Mouse (Mus musculus) kidney, embryonic 15.5 days (tissue): ENCODE data around the gene AL731706.1. TPM values are rescaled to one million over a fixed set of nuclear protein-coding genes. Genes with fewer than 3 reads are reported as not detected.
"Not testable (repeated sequence)": the region's sequence is repeated elsewhere in the genome, so short reads cannot be mapped to it uniquely, and the experiment has no call there.

Experiments
- ATAC-seq: fragments of 200-750 bp; cut with Nextera tagmentation; replicated peaks from 2 replicates; pipeline ENCODE4 v1.8.0; 2017; ENCODE audit warnings: moderate TSS enrichment; ENCODE audit not compliant: low FRiP score
- H3K27ac ChIP-seq: fragments of 300-500 bp; sonication (generic); 2 replicates; pipeline ENCODE4 v1.5.1; 2015; ENCODE audit warnings: mild to moderate bottlenecking, inconsistent platforms
- H3K27me3 ChIP-seq: fragments of 300-500 bp; sonication (generic); 2 replicates; pipeline ENCODE4 v1.6.1; 2015; ENCODE audit warnings: inconsistent platforms
- H3K36me3 ChIP-seq: fragments of 300-500 bp; sonication (generic); 2 replicates; pipeline ENCODE4 v1.6.1; 2015; ENCODE audit warnings: inconsistent platforms
- H3K4me1 ChIP-seq: fragments of 300-500 bp; sonication (generic); 2 replicates; pipeline ENCODE4 v1.6.1; 2015; ENCODE audit warnings: inconsistent platforms
- H3K4me2 ChIP-seq: fragments of 300-500 bp; sonication (generic); 2 replicates; pipeline ENCODE4 v1.6.1; 2015; ENCODE audit warnings: moderate library complexity, mild to moderate bottlenecking, inconsistent platforms
- H3K4me3 ChIP-seq: fragments of 300-500 bp; sonication (generic); replicated peaks from 2 replicates; pipeline ENCODE4 v1.5.1; 2015; ENCODE audit warnings: mild to moderate bottlenecking, inconsistent platforms
- H3K9ac ChIP-seq: fragments of 300-500 bp; sonication (generic); 2 replicates; pipeline ENCODE4 v1.6.1; 2015; ENCODE audit warnings: mild to moderate bottlenecking, inconsistent platforms
- H3K9me3 ChIP-seq: fragments of 300-500 bp; sonication (generic); replicated peaks from 2 replicates; pipeline ENCODE4 v1.6.1; 2016; ENCODE audit warnings: inconsistent platforms
- WGBS: fragments of 180-500 bp; shearing (Covaris S2); methylation state at CpG from one replicate; pipeline ENCODE4 v1.1.7; 2015; ENCODE audit warnings: mixed read lengths; 5-methylcytosine and 5-hydroxymethylcytosine counted together
- polyA plus RNA-seq: library from polyadenylated mRNA; unstranded; fragments of >200 nt; fragmentation: Nextera tagmentation; extraction: Ambion mirVana; gene quantifications from 2 replicates; pipeline ENCODE4 v1.2.1, GENCODE M21; 2015

Gene AL731706.1
- polyA plus RNA-seq, 1 experiment from 2014 or later: 30.7 TPM

- no peaks in the 10 kb centered on the region for H3K27me3 ChIP-seq
- H3K27ac ChIP-seq: no peak overlapping the region
- 80% methylated on average over 2 of the region's 2 CpGs for WGBS
- H3K9me3 ChIP-seq: no peaks in the 10 kb centered on the region
- H3K4me3 ChIP-seq: no peak overlapping the region
- H3K9ac ChIP-seq: no peak overlapping the region
- no peaks in the 10 kb centered on the region for H3K36me3 ChIP-seq
- no peak for ATAC-seq
- peaks cover 3% of the 10 kb centered on the region; the same call in 1 of the 2 replicates for H3K4me1 ChIP-seq
- H3K4me2 ChIP-seq: no peak overlapping the region
Measured at GRCm38 (mm10) chr2:136896131-136896530, 4.9 kb upstream of the AL731706.1 start.

GRCm38 (mm10) chr2:136894494-136894893 is 3.3 kb upstream of the AL731706.1 start:
- Histone ChIP-seq H3K27ac (no peak overlapping the region), H3K36me3 (no peaks in the 10 kb centered on the region), H3K9ac (no peak overlapping the region), H3K27me3 (no peaks in the 10 kb centered on the region), H3K4me3 (no peak overlapping the region), H3K4me1 (peaks cover 8% of the 10 kb centered on the region), H3K9me3 (no peaks in the 10 kb centered on the region), H3K4me2 (no peak overlapping the region)
- ATAC-seq: no peak
- WGBS: 88% methylated on average over 2 of the region's 2 CpGs

- under 1% methylated on average over 23 of the region's 23 CpGs for WGBS
- Histone ChIP-seq H3K36me3 (no peaks in the 10 kb centered on the region), H3K4me2 (peak overlapping the region; percentile 55), H3K4me1 (peaks cover 8% of the 10 kb centered on the region), H3K9ac (peak overlapping the region; percentile 60), H3K27ac (peak overlapping the region; percentile 97), H3K27me3 (no peaks in the 10 kb centered on the region), H3K4me3 (peak overlapping the region; percentile 89), H3K9me3 (no peaks in the 10 kb centered on the region)
- peak; percentile 82 for ATAC-seq
Measured at GRCm38 (mm10) chr2:136891951-136892371, 772 bp upstream of the AL731706.1 start.

- H3K27me3 ChIP-seq, H3K4me1 ChIP-seq, H3K36me3 ChIP-seq, H3K9me3 ChIP-seq: not testable (repeated sequence)
- peak overlapping the region; percentile 97 for H3K27ac ChIP-seq
- peak overlapping the region; percentile 72 for H3K9ac ChIP-seq
- H3K4me2 ChIP-seq: peak overlapping the region; percentile 56
- ATAC-seq: peak; percentile 76
- H3K4me3 ChIP-seq: peak overlapping the region; percentile 89
- 6% methylated on average over 15 of the region's 15 CpGs for WGBS
Measured at GRCm38 (mm10) chr2:136890716-136891067, 497 bp downstream of the AL731706.1 start.

GRCm38 (mm10) chr2:136886846-136887245 is 4.3 kb downstream of the AL731706.1 start:
- no peak overlapping the region for H3K4me3 ChIP-seq
- no peak overlapping the region for H3K4me2 ChIP-seq
- no peaks in the 10 kb centered on the region for H3K27me3 ChIP-seq
- H3K27ac ChIP-seq: no peak overlapping the region
- H3K36me3 ChIP-seq: peaks cover 33% of the 10 kb centered on the region
- H3K9ac ChIP-seq: no peak overlapping the region
- H3K4me1 ChIP-seq: peaks cover 5% of the 10 kb centered on the region
- H3K9me3 ChIP-seq: no peaks in the 10 kb centered on the region
- 58% methylated on average over 4 of the region's 4 CpGs for WGBS
- ATAC-seq: no peak

- Histone ChIP-seq H3K36me3 (peaks cover 45% of the 10 kb centered on the region), H3K4me1 (peaks cover 5% of the 10 kb centered on the region), H3K4me3 (no peak within 1 kb of the TSS), H3K4me2 (no peak within 1 kb of the TSS), H3K27me3 (no peaks in the 10 kb centered on the region), H3K27ac (no peak within 1 kb of the TSS), H3K9ac (no peak within 1 kb of the TSS), H3K9me3 (no peaks in the 10 kb centered on the region)
- ATAC-seq: no peak
- WGBS: 91% methylated on average over 2 of the region's 2 CpGs
Measured at GRCm38 (mm10) chr2:136885579-136885978, 5.6 kb downstream of the AL731706.1 start, which contains the start of gene AL731706.2. TSS of gene AL731706.2 (minus strand) at chr2:136885679.

- Histone ChIP-seq H3K9ac (no peak overlapping the region), H3K4me1 (no peaks in the 10 kb centered on the region), H3K4me3 (no peak overlapping the region), H3K4me2 (no peak overlapping the region), H3K27ac (no peak overlapping the region), H3K36me3 (no peaks in the 10 kb centered on the region), H3K27me3 (no peaks in the 10 kb centered on the region), H3K9me3 (no peaks in the 10 kb centered on the region)
- ATAC-seq: no peak
- WGBS: 66% methylated on average over 5 of the region's 5 CpGs
Measured at GRCm38 (mm10) chr2:136854543-136855388, 36.4 kb downstream of the AL731706.1 start.

- Histone ChIP-seq H3K27ac (no peak overlapping the region), H3K27me3 (no peaks in the 10 kb centered on the region), H3K36me3 (no peaks in the 10 kb centered on the region), H3K9me3 (no peaks in the 10 kb centered on the region), H3K4me3 (no peak overlapping the region), H3K4me2 (no peak overlapping the region), H3K4me1 (no peaks in the 10 kb centered on the region), H3K9ac (no peak overlapping the region)
- 66% methylated on average over 3 of the region's 3 CpGs for WGBS
- ATAC-seq: no peak
Measured at GRCm38 (mm10) chr2:136850366-136850765, 40.8 kb downstream of the AL731706.1 start.

- no peaks in the 10 kb centered on the region for H3K9me3 ChIP-seq
- no peaks in the 10 kb centered on the region for H3K36me3 ChIP-seq
- ATAC-seq: no peak
- no peak overlapping the region for H3K9ac ChIP-seq
- H3K4me1 ChIP-seq: no peaks in the 10 kb centered on the region
- H3K4me3 ChIP-seq: no peak overlapping the region
- no peaks in the 10 kb centered on the region for H3K27me3 ChIP-seq
- no peak overlapping the region for H3K4me2 ChIP-seq
- WGBS: 56% methylated on average over 1 of the region's 1 CpGs
- H3K27ac ChIP-seq: no peak overlapping the region
Measured at GRCm38 (mm10) chr2:136837994-136838393, 53.2 kb downstream of the AL731706.1 start.

GRCm38 (mm10) chr2:136835882-136836281 is 55.3 kb downstream of the AL731706.1 start:
- H3K27ac ChIP-seq: no peak overlapping the region
- no peaks in the 10 kb centered on the region for H3K9me3 ChIP-seq
- no peak overlapping the region for H3K9ac ChIP-seq
- H3K4me2 ChIP-seq: no peak overlapping the region
- WGBS: 71% methylated on average over 3 of the region's 3 CpGs
- no peaks in the 10 kb centered on the region for H3K36me3 ChIP-seq
- 0 out of 2 replicates have a peak, but pooled peaks cover 3% of the 10 kb centered on the region for H3K4me1 ChIP-seq
- no peaks in the 10 kb centered on the region for H3K27me3 ChIP-seq
- no peak for ATAC-seq
- H3K4me3 ChIP-seq: no peak overlapping the region

GRCm38 (mm10) chr2:136834715-136835075 is 56.5 kb downstream of the AL731706.1 start:
- Histone ChIP-seq H3K4me3 (no peak overlapping the region), H3K36me3 (no peaks in the 10 kb centered on the region), H3K27ac (no peak overlapping the region), H3K27me3 (no peaks in the 10 kb centered on the region), H3K4me1 (0 out of 2 replicates have a peak, but pooled peaks cover 3% of the 10 kb centered on the region), H3K9me3 (no peaks in the 10 kb centered on the region), H3K9ac (no peak overlapping the region), H3K4me2 (no peak overlapping the region)
- 67% methylated on average over 1 of the region's 1 CpGs for WGBS
- no peak for ATAC-seq

- ATAC-seq: no peak
- 74% methylated on average over 3 of the region's 3 CpGs for WGBS
- H3K9me3 ChIP-seq: no peaks in the 10 kb centered on the region
Measured at GRCm38 (mm10) chr2:136833976-136834714, 57.0 kb downstream of the AL731706.1 start.

More at GRCm38 (mm10) chr2:136833976-136834714, 57.0 kb downstream of the AL731706.1 start:
- Histone ChIP-seq H3K4me1 (0 out of 2 replicates have a peak, but pooled peaks cover 3% of the 10 kb centered on the region), H3K27me3 (no peaks in the 10 kb centered on the region), H3K27ac (no peak overlapping the region), H3K4me3 (no peak overlapping the region), H3K9ac (no peak overlapping the region), H3K36me3 (no peaks in the 10 kb centered on the region), H3K4me2 (no peak overlapping the region)
